ENCODE assay signal across 21 mouse cellular contexts in genomic region chr2:28219625-28220024, GRCm38 (mm10).
"Had no signal": no experiment of that assay in that cellular context is flagged by ENCODE, and none has a peak within 500 bp of the region (broad histone marks: within the 10 kb centered on the region; RNA-seq: fewer than 3 reads in every experiment).

No protein-coding gene starts in this region.

- ATAC-seq: liver, embryonic 12.5 days; midbrain, embryonic 13.5 days; midbrain, embryonic 16.5 days had no signal

- H3K27ac ChIP-seq: limb, embryonic 10.5 days; limb, embryonic 13.5 days; liver, embryonic 12.5 days; liver, embryonic 15.5 days; lung, embryonic 15.5 days; midbrain, embryonic 10.5 days; midbrain, embryonic 13.5 days; neural tube, embryonic 13.5 days had no signal

- H3K4me1 ChIP-seq: liver, embryonic 12.5 days; liver, embryonic 15.5 days; lung, embryonic 15.5 days; megakaryocyte, embryonic 14.5 days had no signal

- H3K4me3 ChIP-seq: limb, embryonic 10.5 days; limb, embryonic 13.5 days; liver, embryonic 12.5 days; liver, embryonic 15.5 days; lung, embryonic 15.5 days; megakaryocyte, embryonic 14.5 days; midbrain, embryonic 10.5 days; midbrain, embryonic 13.5 days; myocyte; neural tube, embryonic 13.5 days had no signal

- H3K4me2 ChIP-seq: limb, embryonic 13.5 days; liver, embryonic 12.5 days; liver, embryonic 15.5 days; lung, embryonic 15.5 days; midbrain, embryonic 13.5 days; neural tube, embryonic 13.5 days had no signal

- DNase-seq: kidney, postnatal 14 days; kidney, postnatal 4 days; layer of hippocampus, adult 9-11 months; layer of hippocampus, postnatal 36 days; liver; lung, adult 18-20 months; lung, postnatal 36 days; retina, postnatal 1 day; thymus, adult 18-20 months; thymus, postnatal 36 days had no signal

- H3K9ac ChIP-seq: limb, embryonic 13.5 days; liver, embryonic 12.5 days; liver, embryonic 15.5 days; lung, embryonic 15.5 days; midbrain, embryonic 13.5 days; neural tube, embryonic 13.5 days had no signal

- H3K27me3 ChIP-seq: limb, embryonic 13.5 days; liver, embryonic 15.5 days; lung, embryonic 15.5 days; midbrain, embryonic 13.5 days; neural tube, embryonic 13.5 days had no signal

- H3K36me3 ChIP-seq: liver, embryonic 12.5 days; liver, embryonic 15.5 days; lung, embryonic 15.5 days had no signal

- H3K9me3 ChIP-seq: limb, embryonic 10.5 days; limb, embryonic 13.5 days; liver, embryonic 12.5 days; liver, embryonic 15.5 days; lung, embryonic 15.5 days; megakaryocyte, embryonic 14.5 days; midbrain, embryonic 10.5 days; midbrain, embryonic 13.5 days; neural tube, embryonic 13.5 days had no signal
